Mouse (Mus musculus) G1E (cell line): ENCODE measurements at regions not wholly inside any gene's neighbourhood (a gene's known extent, or its start where the extent isn't known, plus 50 kb on each side); places are given as distances from the start of the nearest gene placed in this dataset.
A peak's percentile ranks its signal among the peaks of the same experiment; 100 is the strongest.

ENCODE experiments used
- ATAC-seq: 2 replicates; pipeline ENCODE4 v1.8.0; 2016; ENCODE audit warnings: mild to moderate bottlenecking; ENCODE audit not compliant: insufficient number of reproducible peaks, poor library complexity, low FRiP score, severe bottlenecking; ENCODE audit errors: extremely low read depth
- DNase-seq: peaks from one replicate; pipeline ENCODE4 v3.0.0; 2012; ENCODE audit warnings: low spot score
- H3K27me3 ChIP-seq: 2 replicates; pipeline ENCODE4 v1.6.1; 2012; ENCODE audit warnings: mild to moderate bottlenecking, low read length, inconsistent platforms; ENCODE audit not compliant: insufficient read depth
- H3K36me3 ChIP-seq: replicated peaks from 2 replicates; pipeline ENCODE3; 2012; ENCODE audit warnings: mild to moderate bottlenecking, inconsistent platforms
- H3K4me1 ChIP-seq: 2 replicates; pipeline ENCODE4 v1.6.1; 2012; ENCODE audit warnings: low read depth, low read length, inconsistent platforms, mixed read lengths; ENCODE audit not compliant: insufficient read depth
- H3K4me3 ChIP-seq: 2 replicates; pipeline ENCODE4 v1.5.1; 2012; ENCODE audit warnings: low read depth, mild to moderate bottlenecking, inconsistent platforms, low read length, moderate library complexity, mixed read lengths
- H3K9me3 ChIP-seq: replicated peaks from 2 replicates; pipeline ENCODE4 v1.6.1; 2012; ENCODE audit warnings: inconsistent platforms
- CTCF ChIP-seq: IDR thresholded peaks from 2 replicates; pipeline ENCODE4 v1.5.1; 2012; ENCODE audit warnings: low read depth, low read length, inconsistent platforms, mixed read lengths
- GATA1 ChIP-seq: IDR thresholded peaks from 2 replicates; pipeline ENCODE4 v1.6.1; 2012; ENCODE audit warnings: borderline replicate concordance, low read length, inconsistent platforms, mixed read lengths
- GATA2 ChIP-seq: IDR thresholded peaks from 2 replicates; pipeline ENCODE4 v1.6.1; 2012; ENCODE audit warnings: low read depth, low read length, inconsistent platforms, borderline replicate concordance
- POLR2AphosphoS5 ChIP-seq: IDR thresholded peaks from 2 replicates; pipeline ENCODE4 v1.6.1; 2012; ENCODE audit warnings: low read depth, low read length, inconsistent platforms; ENCODE audit not compliant: insufficient replicate concordance
- TAL1 ChIP-seq: conservative IDR thresholded peaks from 2 replicates; pipeline ENCODE4 v1.6.1; 2012; ENCODE audit warnings: low read depth, low read length, inconsistent platforms, mixed read lengths

DNA sequence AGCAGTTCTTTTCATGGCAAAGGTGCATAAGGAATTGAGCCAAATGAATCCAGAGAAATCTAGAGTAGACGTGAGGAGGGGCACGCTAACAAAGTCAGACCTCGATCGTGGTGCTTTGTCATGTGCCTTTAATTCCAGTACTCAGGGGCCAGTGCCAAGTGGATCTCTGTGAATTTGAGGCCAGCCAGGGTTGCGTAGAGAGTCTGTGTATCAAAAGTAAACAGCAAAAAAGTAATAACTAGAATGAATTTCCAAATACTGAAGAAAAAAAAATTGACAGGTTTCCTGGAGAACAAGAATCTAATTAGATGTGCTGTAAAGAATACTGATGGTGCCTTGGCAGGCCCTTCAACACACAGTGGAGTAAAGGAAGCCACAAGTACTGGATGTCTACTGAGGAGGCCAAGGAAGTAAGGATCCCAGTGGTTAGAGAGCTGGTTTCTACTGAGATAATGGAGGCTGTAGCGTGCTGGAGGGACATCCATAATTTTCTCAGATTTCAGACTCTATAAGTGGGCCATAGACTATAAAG is 153.9 kb upstream of the Rag2 start:
- ATAC-seq (no peak), DNase-seq (no peak)
- no peaks in the 10 kb centered on the region for H3K9me3 ChIP-seq
- TF ChIP-seq POLR2AphosphoS5 (no peak), TAL1 (no peak), GATA2 (no peak), GATA1 (no peak), CTCF (no peak)
- H3K36me3 ChIP-seq, result no peaks in the 10 kb centered on the region
- H3K4me3 ChIP-seq, result no peak overlapping the region
- no peaks in the 10 kb centered on the region for H3K4me1 ChIP-seq
- H3K27me3 ChIP-seq, result no peaks in the 10 kb centered on the region

DNA sequence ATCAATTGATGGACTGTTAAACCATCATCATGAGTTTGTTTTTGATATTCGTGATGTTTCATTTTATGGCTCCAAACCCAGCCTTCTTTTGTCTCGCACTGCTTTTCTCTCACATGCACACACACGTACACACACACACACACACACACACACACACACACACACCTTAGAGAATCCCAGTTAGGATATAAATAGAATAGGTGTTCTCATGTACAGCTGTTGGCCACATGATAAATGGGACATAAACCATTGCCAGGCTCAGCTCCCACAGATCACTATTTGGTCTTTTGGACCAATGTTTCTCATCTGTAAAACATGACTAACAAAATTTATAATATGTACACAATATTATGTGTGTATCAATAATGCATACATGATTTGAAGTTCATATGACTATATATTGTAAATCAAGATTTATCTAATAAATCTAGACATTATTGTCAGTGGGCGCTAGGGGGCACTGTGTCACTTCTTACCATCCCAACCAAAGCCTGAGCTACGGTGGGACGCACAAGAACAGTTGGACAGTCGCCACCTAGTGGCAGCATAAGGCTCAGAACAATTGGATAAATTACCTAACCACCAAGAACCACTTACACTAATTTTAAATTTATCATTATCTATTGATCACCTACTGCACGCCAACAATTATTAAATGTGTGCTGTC is 151.9 kb upstream of the Rag2 start:
- TF ChIP-seq GATA1 (no peak), CTCF (peak; percentile 52; the same call in 1 of the 2 replicates)
- ATAC-seq (peak; percentile 80), DNase-seq (peak; percentile 32)
- no peaks in the 10 kb centered on the region for H3K4me1 ChIP-seq
- no peak overlapping the region for H3K4me3 ChIP-seq
- no peaks in the 10 kb centered on the region for H3K27me3 ChIP-seq
- H3K9me3 ChIP-seq, result no peaks in the 10 kb centered on the region
- H3K36me3 ChIP-seq, result no peaks in the 10 kb centered on the region

DNA sequence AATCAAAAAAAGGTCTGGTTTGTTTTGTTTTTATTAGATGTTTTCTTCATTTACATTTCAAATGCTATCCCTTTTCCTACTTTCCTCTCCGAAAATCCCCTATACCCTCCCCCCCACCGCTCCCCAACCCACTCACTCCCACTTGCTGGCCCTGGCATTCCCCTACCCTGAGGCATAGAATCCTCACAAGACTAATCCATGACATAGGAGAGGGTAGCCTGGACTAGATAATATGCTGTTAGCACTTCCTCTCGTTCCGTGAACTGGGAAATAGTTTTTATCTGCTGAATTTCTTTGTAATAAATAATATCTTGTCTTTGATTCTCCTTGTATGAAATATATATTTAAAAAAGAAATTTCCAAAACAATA is 151.4 kb upstream of the Rag2 start:
- no peaks in the 10 kb centered on the region for H3K9me3 ChIP-seq
- TF ChIP-seq GATA2, result no peak
- no peak for TF ChIP-seq POLR2AphosphoS5
- TF ChIP-seq TAL1, result no peak
- TF ChIP-seq GATA1, result no peak
- ATAC-seq, result no peak
- no peak for DNase-seq
- H3K36me3 ChIP-seq, result no peaks in the 10 kb centered on the region
- no peaks in the 10 kb centered on the region for H3K27me3 ChIP-seq
- H3K4me3 ChIP-seq, result no peak overlapping the region
- no peaks in the 10 kb centered on the region for H3K4me1 ChIP-seq

DNA sequence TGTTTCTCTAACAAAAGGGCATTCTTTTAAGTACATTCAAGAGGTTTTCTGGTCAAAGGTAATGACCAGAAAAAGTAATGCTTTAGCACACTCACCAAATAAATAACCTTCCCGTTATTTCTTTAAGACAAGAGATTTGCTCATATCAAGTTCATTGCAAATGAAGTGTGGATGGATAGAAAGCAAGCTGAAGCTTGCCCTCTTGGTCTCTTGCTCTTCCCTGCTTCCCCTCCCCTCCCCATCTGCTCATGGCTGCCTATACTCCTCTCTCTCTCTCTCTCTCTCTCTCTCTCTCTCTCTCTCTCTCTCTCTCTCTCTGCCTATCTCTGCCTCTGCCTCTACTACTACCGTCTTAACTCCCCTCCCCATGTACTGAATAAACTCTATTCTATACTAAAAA is 147.7 kb upstream of the Rag2 start:
- Histone ChIP-seq H3K27me3 (no peaks in the 10 kb centered on the region), H3K4me1 (no peaks in the 10 kb centered on the region), H3K4me3 (no peak overlapping the region), H3K9me3 (no peaks in the 10 kb centered on the region), H3K36me3 (no peaks in the 10 kb centered on the region)
- ATAC-seq (no peak), DNase-seq (no peak)
- TF ChIP-seq TAL1, result no peak
- no peak for TF ChIP-seq GATA2
- TF ChIP-seq GATA1, result no peak
- no peak for TF ChIP-seq CTCF
- no peak for TF ChIP-seq POLR2AphosphoS5

DNA sequence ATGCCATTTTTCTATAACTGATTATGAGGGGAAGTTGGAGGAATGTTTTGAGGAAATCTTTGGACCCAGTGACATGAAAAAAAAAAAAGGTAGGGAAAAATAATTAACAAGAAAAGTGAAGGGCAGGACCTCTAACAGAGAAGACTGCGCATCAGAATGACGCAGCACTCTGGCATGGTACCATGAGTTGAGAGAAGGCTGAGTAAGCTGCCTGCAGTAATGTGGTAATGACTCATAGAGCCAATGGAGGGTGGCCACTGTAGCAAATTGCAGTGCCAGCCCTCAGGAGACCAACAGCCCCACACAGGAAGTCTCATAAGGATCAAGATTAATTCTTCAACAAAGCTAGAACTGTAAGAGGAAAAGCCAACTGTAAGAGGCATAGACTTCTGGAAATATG is 134.3 kb upstream of the Rag2 start:
- H3K4me3 ChIP-seq, result no peak overlapping the region
- H3K36me3 ChIP-seq, result no peaks in the 10 kb centered on the region
- no peak for ATAC-seq
- H3K9me3 ChIP-seq, result no peaks in the 10 kb centered on the region
- no peaks in the 10 kb centered on the region for H3K4me1 ChIP-seq
- DNase-seq, result no peak
- H3K27me3 ChIP-seq, result no peaks in the 10 kb centered on the region
- TF ChIP-seq POLR2AphosphoS5, result no peak
- no peak for TF ChIP-seq TAL1
- TF ChIP-seq CTCF, result no peak
- TF ChIP-seq GATA1, result no peak
- no peak for TF ChIP-seq GATA2

DNA sequence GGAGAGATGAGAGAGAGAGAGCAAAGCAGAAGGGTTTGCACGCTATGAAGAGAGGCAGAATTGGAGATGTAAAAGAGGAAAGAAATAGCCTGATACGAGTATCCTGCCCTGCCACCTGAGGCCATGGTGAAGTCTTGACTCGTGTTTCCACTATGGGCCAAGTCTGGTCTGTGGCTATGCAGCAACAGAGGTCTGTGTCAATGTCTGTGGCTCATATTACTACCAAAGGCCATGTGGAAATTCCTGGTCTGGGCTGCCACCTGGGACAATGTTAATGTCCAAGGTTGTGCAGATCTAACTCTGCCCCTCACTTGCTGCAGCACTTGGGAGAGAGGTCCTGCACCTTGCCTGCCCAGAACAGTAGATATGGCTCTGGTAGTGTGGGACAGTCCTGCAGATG is 132.8 kb upstream of the Rag2 start:
- TF ChIP-seq POLR2AphosphoS5, result no peak
- TF ChIP-seq CTCF, result no peak
- no peak for TF ChIP-seq TAL1
- no peak for TF ChIP-seq GATA1
- TF ChIP-seq GATA2, result no peak
- DNase-seq (no peak), ATAC-seq (no peak)
- H3K9me3 ChIP-seq, result no peaks in the 10 kb centered on the region
- H3K27me3 ChIP-seq, result no peaks in the 10 kb centered on the region
- H3K4me3 ChIP-seq, result no peak overlapping the region
- no peaks in the 10 kb centered on the region for H3K36me3 ChIP-seq
- H3K4me1 ChIP-seq, result no peaks in the 10 kb centered on the region

DNA sequence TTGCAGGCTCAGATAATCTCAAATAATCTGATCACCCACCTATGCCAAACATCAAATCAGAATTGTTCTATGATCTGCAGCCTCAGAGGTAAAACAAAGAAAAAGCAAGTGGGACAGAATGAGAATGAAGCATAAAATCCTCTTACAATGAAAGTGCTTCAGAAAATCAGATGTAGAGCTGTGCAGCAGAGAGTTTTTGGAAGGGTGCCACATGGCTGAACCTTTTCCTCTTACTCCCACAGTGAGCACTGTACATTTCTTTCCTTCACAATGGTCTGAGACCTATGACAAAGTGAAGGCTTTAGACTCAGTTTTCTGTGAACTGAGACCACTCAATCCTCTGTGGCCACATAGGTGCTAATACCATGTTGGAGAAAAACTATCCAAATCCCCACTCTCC is 116.4 kb upstream of the Rag2 start:
- H3K36me3 ChIP-seq, result no peaks in the 10 kb centered on the region
- no peak for ATAC-seq
- H3K4me3 ChIP-seq, result no peak overlapping the region
- DNase-seq, result no peak
- TF ChIP-seq CTCF (no peak), TAL1 (no peak), GATA2 (no peak), POLR2AphosphoS5 (no peak), GATA1 (no peak)
- H3K9me3 ChIP-seq, result no peaks in the 10 kb centered on the region
- H3K4me1 ChIP-seq, result no peaks in the 10 kb centered on the region
- H3K27me3 ChIP-seq, result no peaks in the 10 kb centered on the region
